Mouse (Mus musculus) CD4-positive, CD25-positive, alpha-beta regulatory T cell, adult 4 months (primary cell): ENCODE data around the gene Gm12695. TPM values are rescaled to one million over a fixed set of nuclear protein-coding genes. Genes with fewer than 3 reads are reported as not detected.

Source experiments
- ATAC-seq: one replicate; pipeline ENCODE4 v1.8.0; 2017
- polyA plus RNA-seq, 2 experiments: library from polyadenylated mRNA; unstranded; fragments of 100-300 nt; shearing (Covaris generic); gene quantifications; one replicate each; pipeline ENCODE4 v1.2.1; 2017

Gm12695 gene
- polyA plus RNA-seq, 2 experiments from 2014 or later, result not detected

DNA sequence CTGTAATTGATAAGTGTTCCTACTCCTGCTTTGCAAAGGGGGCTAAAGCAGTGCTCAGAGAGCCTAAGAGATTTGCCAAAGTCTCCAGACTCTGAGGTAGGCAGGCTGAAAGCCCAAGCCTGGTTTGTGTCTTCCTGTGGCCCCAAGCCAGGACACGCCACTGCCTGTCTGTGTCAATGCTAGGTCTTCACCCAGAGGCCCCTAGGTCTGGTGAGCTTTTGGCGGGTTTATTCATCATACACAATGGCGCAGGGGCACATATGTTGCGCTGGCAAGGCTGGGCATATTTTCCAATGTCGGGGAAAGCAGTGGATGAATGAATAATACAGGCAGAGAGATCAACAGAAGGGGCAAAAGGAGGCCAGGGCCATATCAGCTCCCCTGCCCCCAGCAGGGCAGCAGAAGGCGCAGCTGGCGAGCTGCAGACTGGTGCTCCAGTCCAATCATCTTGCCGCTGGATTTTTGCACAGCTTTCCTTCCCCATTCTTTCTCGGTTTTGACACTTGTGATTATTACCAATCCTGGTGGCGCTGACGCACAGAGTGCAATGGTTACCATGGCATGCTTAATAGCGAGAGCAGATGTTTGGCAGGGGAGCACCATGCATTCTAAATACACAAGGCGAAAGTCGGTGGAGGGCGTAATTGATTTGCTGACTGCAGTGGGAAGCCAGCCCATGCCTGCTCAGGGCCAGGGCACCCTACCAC, 87.3 kb downstream of the Gm12695 start:
- no peak for ATAC-seq

DNA sequence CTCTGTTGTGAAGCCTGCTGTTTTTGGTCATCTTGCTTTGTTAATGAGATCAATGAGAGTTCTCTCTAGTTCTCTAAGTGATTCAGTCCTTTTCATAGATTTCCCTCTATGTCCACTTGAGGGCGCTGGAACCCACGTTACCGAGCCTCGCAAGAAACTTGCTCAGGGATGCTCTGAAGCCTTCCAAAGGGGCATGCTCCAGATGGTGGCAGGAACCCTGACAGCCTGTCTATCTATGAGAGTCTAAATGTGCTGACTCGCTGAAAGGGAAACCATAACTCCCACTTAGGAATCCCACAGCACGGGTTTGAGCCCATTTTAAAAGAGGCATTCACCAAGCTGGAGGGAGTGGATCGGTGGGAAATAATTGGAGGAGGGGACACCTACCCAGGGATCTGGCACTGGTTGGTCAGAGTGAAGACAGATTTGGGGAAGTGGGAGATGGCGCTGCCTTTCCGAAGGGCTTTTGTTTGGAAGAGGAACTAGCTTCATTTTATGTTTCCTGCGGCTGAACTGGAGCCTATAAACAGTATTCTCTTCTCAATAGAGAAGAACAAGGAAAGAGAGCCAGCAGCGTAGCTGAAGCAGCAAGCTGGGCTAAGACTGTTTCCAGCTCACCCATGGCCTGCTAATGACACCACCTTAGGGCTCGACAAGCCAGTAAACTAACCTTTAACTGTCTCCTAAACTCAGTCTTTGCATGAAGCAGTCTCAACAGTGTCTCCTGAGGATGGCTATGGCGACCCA, 88.2 kb downstream of the Gm12695 start:
- no peak for ATAC-seq

DNA sequence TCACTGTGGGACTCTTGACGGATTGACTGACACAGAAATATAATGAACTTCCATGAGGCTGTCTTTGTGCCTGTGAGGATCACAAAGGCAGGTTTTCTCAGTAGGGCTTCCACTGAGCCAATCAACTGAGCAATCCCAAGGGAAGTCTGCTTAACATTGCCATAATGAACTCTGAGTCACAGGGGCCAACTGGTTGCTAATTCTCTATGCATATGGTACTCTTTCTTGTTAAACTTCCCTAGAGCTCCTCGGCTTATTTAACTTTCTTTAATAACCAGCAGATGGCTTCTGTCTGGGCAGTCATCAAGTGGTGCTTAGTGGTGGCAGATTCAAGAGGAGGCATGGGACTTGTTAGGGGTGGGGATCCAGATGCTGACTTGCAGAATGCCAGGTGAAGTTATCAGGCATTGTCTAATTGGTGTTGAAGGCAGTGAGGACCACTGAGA, 97.6 kb downstream of the Gm12695 start:
- no peak for ATAC-seq

DNA sequence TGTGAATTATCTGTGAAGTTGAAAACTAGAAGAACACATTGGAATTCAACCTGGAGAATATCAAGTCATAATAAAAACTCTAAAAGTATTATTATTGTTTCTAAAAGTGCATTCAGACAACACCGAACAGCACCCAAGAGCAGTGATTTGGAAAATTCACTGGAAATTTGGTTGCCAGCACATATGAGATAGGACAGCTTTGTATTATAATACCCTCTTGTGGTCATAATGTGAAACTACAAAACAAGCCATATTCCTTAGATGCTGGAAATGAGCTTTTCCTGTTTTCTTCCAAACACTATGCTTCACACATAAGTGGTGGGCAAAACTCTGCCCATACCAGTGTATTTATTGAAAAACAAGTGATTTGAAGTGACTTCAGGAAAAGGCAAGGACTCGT, 101.5 kb downstream of the Gm12695 start:
- ATAC-seq, result no peak

DNA sequence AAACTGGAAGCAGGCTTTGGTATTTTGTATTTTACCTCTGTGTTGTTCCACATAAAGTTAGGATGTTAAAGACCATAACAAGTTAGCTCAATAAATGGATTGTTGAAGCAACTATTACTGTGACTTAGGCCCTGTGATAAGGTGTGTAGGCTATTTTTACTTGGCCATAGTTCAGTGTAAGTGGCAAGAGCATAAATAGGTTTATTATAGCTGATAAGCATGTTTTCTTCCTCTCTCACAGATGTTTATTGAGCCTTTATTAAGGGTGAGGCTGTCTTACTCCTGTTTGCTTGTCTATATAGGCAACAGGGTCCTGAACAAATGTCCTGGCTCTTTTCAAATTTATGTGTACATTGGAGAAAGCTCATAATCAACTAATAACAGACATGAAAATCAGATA, 104.0 kb downstream of the Gm12695 start:
- ATAC-seq, result no peak

DNA sequence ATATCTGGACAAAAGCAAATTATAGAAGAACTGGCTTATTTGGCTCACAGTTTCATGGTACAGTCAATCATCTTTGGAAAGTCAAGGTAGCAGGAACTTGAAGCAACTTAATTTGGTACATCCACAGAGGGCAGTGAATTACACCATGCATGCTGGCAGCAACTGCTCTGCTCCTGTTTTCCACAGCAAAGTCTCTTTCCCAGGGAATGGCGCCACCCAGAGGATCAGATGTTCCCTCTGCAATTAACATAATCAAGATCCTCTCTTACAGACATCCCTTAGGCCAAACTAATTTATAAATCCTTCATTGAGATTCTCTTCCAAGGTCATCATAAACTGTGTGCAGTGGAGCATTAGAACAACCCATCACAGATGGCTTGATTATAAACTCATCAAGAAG, 104.8 kb downstream of the Gm12695 start:
- ATAC-seq, result no peak

Other genes with a start within 250 kb of the Gm12695 start
- not detected for gene Cyp2j6, start 231.5 kb downstream of the Gm12695 start, polyA plus RNA-seq
- gene Cyp2j9, start 193.6 kb downstream of the Gm12695 start, polyA plus RNA-seq, result not detected
- not detected for gene Cyp2j5, start 121.0 kb downstream of the Gm12695 start, polyA plus RNA-seq